Mouse (Mus musculus) activated CD4-positive, CD25-positive, alpha-beta regulatory T cell, adult 4 months (primary cell): Measurements from ENCODE around the gene Ctla4. TPM values are rescaled to one million over a fixed set of nuclear protein-coding genes. Genes with fewer than 3 reads are reported as not detected.

ENCODE experiments used
- ATAC-seq: one replicate; pipeline ENCODE4 v1.8.0; 2017
- polyA plus RNA-seq, 2 experiments: library from polyadenylated mRNA; unstranded; fragments of 100-300 nt; shearing (Covaris generic); gene quantifications; one replicate each; pipeline ENCODE4 v1.2.1; 2017

Gene Ctla4
- polyA plus RNA-seq, 2 experiments from 2014 or later, result 242 to 284 TPM

- no peak for ATAC-seq
Measured at GRCm38 (mm10) chr1:60866043-60866442, 20.8 kb upstream of the Ctla4 start.

DNA sequence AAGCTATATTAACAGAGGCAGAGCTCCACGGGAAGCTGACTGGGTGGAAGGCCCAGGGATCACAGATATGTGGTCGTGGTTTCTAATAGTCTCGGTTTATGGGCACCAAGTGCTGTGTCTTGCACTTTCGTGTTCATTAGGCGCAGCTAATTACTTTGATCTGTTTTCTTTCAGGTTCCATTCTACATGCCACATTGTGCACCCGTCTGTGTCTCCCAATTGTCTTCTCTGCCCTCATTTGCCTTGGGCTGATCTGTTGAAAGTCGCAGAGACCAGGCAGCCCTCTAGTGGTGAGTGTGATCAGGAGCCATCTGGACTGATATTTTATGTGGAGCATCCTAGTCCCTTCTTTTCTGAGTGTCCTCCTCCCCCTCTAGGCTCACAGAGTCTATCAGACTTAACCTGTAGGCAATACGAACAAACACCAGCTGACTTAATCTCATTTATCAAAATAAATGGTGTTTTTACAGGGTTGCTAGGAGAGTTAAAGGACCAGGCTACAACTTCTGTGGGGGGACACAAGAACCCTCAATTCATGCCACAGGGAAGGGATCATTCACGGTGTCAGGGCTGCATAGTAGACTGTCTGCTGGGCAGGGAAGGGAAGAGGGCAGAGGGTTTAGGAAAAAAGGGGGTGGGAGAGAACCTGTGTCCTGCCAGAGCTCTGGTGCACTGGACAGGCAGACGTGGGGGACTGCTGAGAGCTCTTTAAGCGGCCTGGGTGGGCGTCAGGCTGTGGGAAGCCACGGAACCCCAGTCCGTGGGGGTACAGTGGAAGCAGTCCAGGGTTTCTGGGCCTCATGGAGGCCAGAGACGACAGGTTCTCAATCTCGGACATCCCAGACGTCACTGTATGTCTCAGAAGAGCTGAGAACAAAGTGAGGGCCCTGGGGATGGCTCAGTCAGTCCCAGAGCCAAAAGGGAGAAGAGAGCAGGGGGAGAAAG is 18.2 kb upstream of the Ctla4 start:
- peak; percentile 79 for ATAC-seq

- ATAC-seq, result peak; percentile 68
Measured at GRCm38 (mm10) chr1:60875267-60875666, 11.5 kb upstream of the Ctla4 start.

GRCm38 (mm10) chr1:60880116-60880867 is 6.5 kb upstream of the Ctla4 start:
- ATAC-seq, result no peak

DNA sequence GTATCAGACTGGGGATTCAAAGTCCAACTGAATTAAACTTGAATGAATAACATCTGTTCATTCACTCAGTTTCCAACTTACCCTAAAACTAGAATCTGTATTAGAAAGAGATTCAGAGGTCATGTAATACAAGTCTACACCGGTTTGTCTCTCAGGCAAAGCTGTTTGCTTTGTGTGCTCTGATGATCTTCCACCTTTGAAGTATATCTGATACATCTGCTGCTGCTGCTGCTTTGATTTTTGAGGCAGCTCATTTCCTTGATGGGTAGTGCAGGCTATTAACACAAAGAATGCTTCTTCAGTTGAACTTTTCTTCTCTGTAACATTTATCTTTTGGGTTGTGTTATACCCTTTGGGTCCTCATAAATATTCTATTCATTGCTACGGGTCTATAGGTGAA is 4.0 kb upstream of the Ctla4 start:
- peak; percentile 55 for ATAC-seq

GRCm38 (mm10) chr1:60883279-60883678 is 3.5 kb upstream of the Ctla4 start:
- no peak for ATAC-seq

DNA sequence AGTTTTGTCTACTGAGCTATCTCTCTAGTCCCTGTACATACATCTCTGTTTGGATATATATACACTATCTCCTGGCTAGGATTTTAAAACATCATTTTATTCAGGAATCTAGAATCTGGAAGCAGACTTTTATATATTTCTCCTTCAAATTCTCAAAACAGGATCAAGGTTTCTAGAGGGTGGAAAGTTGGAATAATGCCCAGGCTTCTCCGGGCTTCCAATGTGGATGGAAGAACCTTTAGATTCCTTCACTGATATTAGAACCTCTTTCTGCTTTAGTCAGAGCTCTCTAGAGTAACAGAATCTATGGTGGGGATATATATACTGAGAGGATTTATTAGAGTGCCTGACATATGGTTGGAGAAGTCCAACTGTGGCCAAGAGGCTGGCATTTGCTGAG is 2.2 kb upstream of the Ctla4 start:
- ATAC-seq, result no peak

- peak; percentile 66 for ATAC-seq
Measured at GRCm38 (mm10) chr1:60898127-60898932, 11.5 kb downstream of the Ctla4 start.

DNA sequence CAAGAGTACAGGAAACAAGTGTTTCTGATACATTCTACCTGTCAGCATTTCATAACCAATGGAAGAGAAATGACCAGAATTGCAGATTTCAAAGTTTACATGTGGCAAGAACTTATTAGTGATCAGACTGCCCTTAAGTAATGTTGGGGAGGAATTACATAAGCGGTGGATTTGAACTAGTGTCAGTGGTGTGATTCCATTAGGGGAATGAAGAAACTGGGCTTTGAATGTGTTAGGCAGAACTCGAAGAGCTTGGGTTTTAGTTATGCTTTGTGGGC is 12.1 kb downstream of the Ctla4 start:
- no peak for ATAC-seq

GRCm38 (mm10) chr1:60899244-60899643 is 12.4 kb downstream of the Ctla4 start:
- peak; percentile 28 for ATAC-seq

- peak; percentile 34 for ATAC-seq
Measured at GRCm38 (mm10) chr1:60902547-60902946, 15.7 kb downstream of the Ctla4 start.

DNA sequence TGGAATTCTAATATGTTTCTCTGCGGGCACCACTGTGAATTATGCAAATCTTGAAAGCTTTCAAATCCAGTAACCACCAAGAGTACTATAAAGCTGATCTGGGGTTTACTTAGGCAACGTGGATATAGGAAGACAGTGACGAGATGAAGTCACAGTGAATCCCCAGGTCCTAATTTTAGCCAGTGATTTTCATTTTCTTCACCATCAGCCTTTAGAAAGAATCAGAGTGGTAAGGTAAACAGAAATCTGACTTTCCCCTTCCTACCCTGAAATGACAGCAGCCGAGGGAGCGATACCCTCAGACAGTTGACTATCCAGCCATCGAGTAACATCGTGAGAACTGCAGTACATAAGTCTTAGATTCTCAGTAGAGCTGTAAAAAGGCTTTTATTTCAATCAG is 16.3 kb downstream of the Ctla4 start:
- ATAC-seq, result no peak

DNA sequence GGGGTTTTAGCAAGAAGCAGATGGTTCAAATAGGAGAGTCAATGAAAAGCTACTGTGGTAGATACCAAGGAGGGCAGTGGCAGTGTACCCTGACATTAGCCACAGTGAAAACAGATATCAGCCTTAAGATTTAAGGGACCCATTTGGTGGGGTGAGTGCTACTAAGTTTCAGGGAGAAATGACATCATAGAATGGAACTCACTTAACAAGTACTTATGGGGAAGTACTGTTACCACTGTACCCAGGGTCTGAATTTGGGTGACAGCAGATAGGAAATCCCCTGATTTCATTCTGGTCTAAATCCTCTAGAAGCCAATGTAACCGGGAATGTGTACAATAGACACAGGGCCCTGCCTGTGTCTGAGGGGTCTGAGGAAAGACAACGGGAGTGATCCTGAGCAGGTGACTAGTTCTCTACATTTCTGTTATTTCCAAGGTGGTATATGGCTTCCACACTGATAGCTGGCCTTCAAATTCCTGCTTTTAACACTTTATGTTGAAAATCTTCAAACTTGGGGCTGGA is 17.7 kb downstream of the Ctla4 start:
- no peak for ATAC-seq

DNA sequence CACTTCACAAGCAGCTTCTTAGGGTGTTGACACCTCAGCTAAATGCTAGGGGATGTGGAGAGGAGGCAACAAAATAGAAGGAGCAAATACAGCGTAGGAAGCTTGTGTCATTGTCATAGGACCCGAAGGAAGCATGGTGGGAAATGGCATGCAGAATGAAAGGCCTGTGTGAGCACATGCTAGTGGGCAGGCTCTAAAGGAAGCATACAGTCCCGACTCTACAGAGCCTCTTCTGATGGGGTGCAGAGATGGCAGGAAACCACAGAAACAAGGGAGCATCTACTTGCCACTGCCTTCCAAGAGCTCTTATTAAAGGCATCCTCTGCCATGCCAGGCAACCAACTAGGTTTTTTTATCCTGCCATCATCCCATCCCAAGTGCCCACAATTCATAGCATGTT is 20.7 kb downstream of the Ctla4 start:
- peak; percentile 10 for ATAC-seq

DNA sequence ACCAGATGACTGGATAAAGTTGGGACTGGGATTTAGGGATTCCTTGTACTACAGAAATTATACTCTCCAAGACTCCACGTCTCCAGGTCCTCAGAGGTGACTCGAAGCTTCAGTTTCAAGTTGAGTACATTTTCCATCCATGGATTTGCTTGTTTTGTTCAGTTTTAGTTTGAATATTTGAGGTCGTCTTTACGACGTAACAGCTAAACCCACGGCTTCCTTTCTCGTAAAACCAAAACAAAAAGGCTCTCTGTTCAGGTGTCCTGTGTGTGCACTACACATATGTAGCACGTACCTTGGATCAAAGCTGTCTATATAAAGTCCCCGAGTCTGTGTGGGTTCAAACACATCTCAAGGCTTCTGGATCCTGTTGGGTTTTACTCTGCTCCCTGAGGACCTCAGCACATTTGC is 22.0 kb downstream of the Ctla4 start:
- peak; percentile 47 for ATAC-seq

- no peak for ATAC-seq
Measured at GRCm38 (mm10) chr1:60909746-60910145, 22.9 kb downstream of the Ctla4 start.

- peak; percentile 21 for ATAC-seq
Measured at GRCm38 (mm10) chr1:60910796-60911195, 24.0 kb downstream of the Ctla4 start.

- ATAC-seq, result peak; percentile 28
Measured at GRCm38 (mm10) chr1:60911631-60912030, 24.8 kb downstream of the Ctla4 start.

GRCm38 (mm10) chr1:60913305-60913704 is 26.5 kb downstream of the Ctla4 start:
- peak; percentile 43 for ATAC-seq

DNA sequence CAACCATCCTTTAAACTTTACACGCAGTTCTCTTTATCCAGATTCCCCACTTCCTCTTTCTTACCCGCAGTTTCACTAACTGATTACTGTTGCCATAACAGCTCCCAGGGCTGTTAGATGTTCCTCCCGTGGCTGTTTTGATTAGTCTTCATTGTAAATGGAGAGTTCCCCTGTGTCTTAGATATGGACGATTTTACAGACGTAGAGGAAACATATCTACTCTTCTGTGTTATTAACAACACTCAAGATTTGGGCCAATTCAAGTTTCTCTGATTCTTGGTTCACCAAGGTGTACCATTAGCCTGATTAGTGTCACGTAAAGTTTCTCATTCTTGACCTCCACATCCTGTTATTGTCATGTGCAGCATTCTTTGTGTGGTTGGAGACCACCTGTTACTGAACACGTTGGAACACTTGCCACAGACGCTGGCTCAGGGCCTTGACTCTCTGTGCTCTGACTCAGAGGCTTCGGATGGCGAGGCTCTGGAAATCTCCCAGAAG is 29.5 kb downstream of the Ctla4 start:
- ATAC-seq, result peak; percentile 12

- peak; percentile 49 for ATAC-seq
Measured at GRCm38 (mm10) chr1:60920493-60921355, 33.9 kb downstream of the Ctla4 start.

GRCm38 (mm10) chr1:60929036-60929435 is 42.2 kb downstream of the Ctla4 start:
- ATAC-seq, result no peak
